Mouse (Mus musculus): ENCODE measurements at regions not wholly inside any gene's neighbourhood (a gene's known extent, or its start where the extent isn't known, plus 50 kb on each side); places are given as distances from the start of the nearest gene placed in this dataset.
A peak's percentile ranks its signal among the peaks of the same experiment; 100 is the strongest.
"Not testable (repeated sequence)": the region's sequence is repeated elsewhere in the genome, so short reads cannot be mapped to it uniquely, and the experiment has no call there.

GRCm38 (mm10) chr3:111194541-111194940 lies 943.7 kb upstream of the Prmt6 start:
- DNase-seq (ENCODE audit: low read depth, low spot score) = no peak

DNA sequence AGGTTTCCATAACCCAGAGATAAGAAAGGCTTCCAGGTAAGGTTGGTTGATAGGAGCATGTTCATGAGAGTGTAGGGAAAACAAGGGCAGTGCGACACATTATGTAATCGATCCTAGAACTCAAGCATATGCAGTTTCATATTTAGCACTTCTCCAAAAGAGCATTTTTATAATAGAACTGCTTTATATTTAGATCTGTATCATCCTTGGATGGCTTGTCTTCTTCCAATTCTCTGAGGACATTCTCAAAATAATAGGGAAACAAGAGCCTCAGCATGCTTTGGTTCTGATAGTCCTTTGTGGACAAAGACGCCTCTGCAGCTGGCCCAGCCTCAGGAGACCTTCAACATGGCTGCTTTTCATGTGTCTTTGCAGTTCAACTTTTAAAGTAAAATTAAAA lies 915.9 kb upstream of the Prmt6 start:
- DNase-seq (ENCODE audit: low read depth, low spot score) = no peak

- DNase-seq (ENCODE audit: low read depth, low spot score) = not testable (repeated sequence)
Measured at GRCm38 (mm10) chr3:111141196-111141595, 890.4 kb upstream of the Prmt6 start.

DNA sequence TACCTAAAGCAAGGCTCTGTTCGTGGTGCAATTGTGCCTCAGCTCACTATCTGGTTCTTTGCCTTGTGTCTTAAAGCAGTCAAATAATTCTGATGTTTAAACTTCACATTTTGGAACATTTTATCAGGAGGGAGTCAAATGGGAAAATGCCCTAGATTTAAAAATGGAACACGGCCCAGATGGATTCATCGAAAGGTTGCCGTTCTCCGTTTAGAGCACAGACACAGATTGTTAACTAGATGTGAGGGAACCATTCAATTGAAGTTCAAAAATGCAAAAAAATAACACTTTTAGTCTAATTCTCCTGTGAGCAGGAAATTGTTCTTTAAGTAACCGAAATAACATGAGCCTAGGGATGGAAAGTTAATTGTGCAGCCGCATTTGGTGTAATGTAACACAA lies 858.2 kb upstream of the Prmt6 start:
- DNase-seq (ENCODE audit: low read depth, low spot score) = no peak

DNA sequence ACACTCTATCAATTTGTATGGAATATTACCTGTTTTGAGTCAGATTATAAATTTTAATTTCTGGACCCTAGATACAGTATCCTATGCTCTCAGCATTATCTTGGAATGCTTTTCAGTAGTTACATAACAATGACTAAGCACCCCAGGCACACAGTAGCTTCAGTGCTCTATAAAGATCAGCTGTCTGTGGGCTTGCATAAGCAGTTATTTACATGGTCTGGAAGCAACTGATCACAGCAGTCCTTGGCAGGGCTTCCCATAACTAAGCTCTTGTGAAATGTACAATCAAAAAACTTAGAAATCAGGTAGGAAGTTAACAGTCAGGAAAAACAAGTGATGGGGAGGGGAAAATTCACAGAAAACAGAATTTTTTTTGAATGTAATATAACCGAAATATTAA lies 851.8 kb upstream of the Prmt6 start:
- DNase-seq (ENCODE audit: low read depth, low spot score) = no peak

DNA sequence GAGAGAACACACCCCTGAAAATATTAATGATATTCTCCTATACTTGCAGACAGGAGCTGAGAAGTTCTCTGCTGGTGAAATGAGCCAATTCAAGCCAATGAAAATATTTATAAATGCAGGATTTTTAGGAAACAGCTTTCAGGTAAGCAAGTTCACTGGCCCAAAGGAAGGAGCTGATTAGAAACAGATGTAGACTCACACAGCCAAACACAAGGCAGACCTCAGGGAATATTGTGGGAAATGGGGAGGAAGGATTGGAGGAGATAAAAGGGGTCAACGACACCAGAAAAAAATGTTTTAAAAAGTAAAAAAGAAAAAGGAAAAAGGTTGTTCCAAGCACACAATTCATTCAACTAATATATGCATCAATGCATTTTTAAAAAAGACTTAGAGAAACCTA lies 823.5 kb upstream of the Prmt6 start:
- DNase-seq (ENCODE audit: low read depth, low spot score) = no peak

DNA sequence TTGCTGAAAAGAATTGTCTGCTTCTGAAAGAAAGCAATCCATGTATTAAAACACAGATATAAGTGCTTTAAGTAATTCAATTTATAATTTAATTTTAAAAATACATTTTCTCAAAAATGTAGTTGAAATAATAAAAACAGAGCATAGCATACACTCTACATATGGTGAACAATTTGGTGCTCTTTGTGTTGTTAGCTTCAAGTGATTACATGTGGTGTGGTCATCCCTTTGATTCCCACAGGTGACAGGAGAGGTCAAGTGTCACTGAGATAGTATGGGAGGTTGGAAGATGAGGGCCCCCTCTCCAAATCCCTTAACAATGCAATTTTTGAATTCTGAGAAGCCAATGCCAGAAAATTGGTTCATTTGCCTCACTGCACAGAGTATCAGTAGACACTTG lies 819.5 kb upstream of the Prmt6 start:
- DNase-seq (ENCODE audit: low read depth, low spot score) = no peak

DNA sequence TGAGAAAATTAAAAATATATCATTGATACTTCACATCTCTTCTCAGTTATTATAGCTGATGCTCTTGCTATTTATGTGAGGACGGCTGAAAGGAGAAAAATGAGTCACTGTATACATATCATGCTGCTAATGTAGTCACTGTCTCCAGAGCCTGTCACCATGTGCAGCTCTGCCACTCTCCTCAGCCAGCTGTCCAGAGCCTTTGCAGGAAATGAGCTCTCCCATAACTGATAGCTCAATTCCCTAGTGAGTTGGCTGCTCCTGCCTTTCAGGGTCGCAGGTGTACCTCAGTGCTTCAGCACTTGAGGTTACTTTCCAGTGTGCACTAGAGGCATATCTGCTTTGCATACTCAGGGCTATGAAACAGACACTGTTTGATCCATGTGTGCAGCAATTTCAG lies 819.0 kb upstream of the Prmt6 start:
- no peak for DNase-seq (ENCODE audit: low read depth, low spot score)

DNA sequence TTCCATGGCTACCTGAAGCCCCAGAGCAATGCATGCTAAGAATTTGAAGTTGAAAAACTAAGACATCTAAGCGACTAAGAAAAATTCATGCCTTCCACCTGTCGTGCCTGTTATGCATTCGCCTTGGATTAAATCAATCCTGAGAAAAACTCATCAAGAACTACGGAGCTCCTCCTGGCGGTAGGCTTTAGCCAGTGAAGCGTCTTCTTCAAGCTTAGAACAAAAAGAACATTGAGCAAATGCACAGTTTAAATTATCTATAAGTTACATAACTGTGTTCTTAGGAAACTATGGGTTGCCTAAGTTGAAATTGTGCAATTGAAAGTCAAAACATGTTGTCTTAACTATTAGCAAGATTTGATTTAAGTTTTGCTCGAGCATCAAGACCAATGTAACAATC lies 818.4 kb upstream of the Prmt6 start:
- DNase-seq (ENCODE audit: low read depth, low spot score) = peak; percentile 37

DNA sequence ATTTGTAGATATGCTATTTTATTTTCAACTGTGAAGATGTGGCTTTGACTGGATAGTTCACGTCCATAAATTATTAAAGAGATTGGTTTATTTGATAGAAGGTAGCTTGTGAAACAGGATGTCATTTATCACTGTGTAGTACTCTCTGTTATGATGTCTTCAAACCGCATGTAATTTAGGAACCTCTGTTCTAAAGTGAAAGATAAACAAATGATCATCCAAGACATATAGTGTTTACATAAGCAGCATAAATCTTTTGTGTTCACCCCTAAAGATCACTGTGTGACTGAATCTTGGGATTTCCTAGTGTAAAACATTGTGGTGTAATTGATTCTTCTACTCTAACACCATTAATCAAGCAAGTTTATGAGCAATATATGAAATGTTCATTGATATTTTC lies 798.8 kb upstream of the Prmt6 start:
- no peak for DNase-seq (ENCODE audit: low read depth, low spot score)
